Comparison of ENCODE assay signal across 12 mouse cellular contexts in genomic region chr1:128589488-128589887, GRCm38 (mm10). TPM values are rescaled to one million over a fixed set of nuclear protein-coding genes. Genes with fewer than 3 reads are reported as not detected.
DNase-seq lines count a peak whose midpoint lies in the region; ATAC-seq and TF ChIP-seq lines count a peak whose summit lies in the region.
"Had no signal": no experiment of that assay in that cellular context is flagged by ENCODE, and none has a peak within 500 bp of the region (broad histone marks: within the 10 kb centered on the region; RNA-seq: fewer than 3 reads in every experiment).

No protein-coding gene starts in this region.

- peak overlapping the region; percentile 54; the same call in 1 of the 2 replicates for H3K4me3 ChIP-seq in kidney, postnatal 0 days (replicated peaks; ENCODE audit: low read depth, low read length)
- no peak overlapping the region for H3K4me3 ChIP-seq in kidney, adult 2 months (ENCODE audit: insufficient read depth, low read depth, low read length)
- peak overlapping the region; percentile 20; the same call in 1 of the 2 replicates for H3K4me3 ChIP-seq in embryonic facial prominence, embryonic 12.5 days
- H3K4me3 ChIP-seq in hindbrain, embryonic 10.5 days: peak overlapping the region; percentile 91
- H3K4me3 ChIP-seq in myocyte: no peak overlapping the region
- H3K4me3 ChIP-seq in layer of hippocampus, adult 2 months: no peak overlapping the region
- H3K4me3 ChIP-seq: left cerebral cortex, adult 2 months had no signal

- WGBS in kidney, postnatal 0 days: 75% methylated on average over 9 of the region's 9 CpGs
- 82% methylated on average over 9 of the region's 9 CpGs for WGBS in kidney, adult 2 months
- 90% methylated on average over 9 of the region's 9 CpGs for WGBS in embryonic facial prominence, embryonic 12.5 days
- 60% methylated on average over 9 of the region's 9 CpGs for WGBS in hindbrain, embryonic 10.5 days

- no peak for TF ChIP-seq CTCF in kidney, postnatal 0 days (IDR thresholded peaks at IDR 0.05; ENCODE audit: low read depth)
- TF ChIP-seq CTCF in kidney, adult 2 months (conservative IDR thresholded peaks at IDR 0.05; ENCODE audit: insufficient read depth, insufficient read length, low read depth, low read length): no peak
- TF ChIP-seq CTCF in layer of hippocampus, adult 2 months (conservative IDR thresholded peaks at IDR 0.05): no peak

- H3K27ac ChIP-seq in kidney, postnatal 0 days: no peak overlapping the region
- H3K27ac ChIP-seq in kidney, adult 2 months (ENCODE audit: insufficient read depth, low read depth, low read length): no peak overlapping the region
- H3K27ac ChIP-seq in embryonic facial prominence, embryonic 12.5 days: no peak overlapping the region
- peak overlapping the region; percentile 98 for H3K27ac ChIP-seq in hindbrain, embryonic 10.5 days
- H3K27ac ChIP-seq in layer of hippocampus, adult 2 months: no peak overlapping the region
- H3K27ac ChIP-seq: left cerebral cortex, adult 2 months had no signal

- TF ChIP-seq POLR2A in kidney, adult 2 months (IDR thresholded peaks at IDR 0.05; ENCODE audit: low read depth, low read length): no peak
- no peak for TF ChIP-seq POLR2A in myocyte (IDR thresholded peaks at IDR 0.05; ENCODE audit: insufficient read length, low read depth)

- H3K36me3 ChIP-seq in kidney, postnatal 0 days (ENCODE audit: insufficient read depth, low read length): no peaks in the 10 kb centered on the region
- no peaks in the 10 kb centered on the region for H3K36me3 ChIP-seq in kidney, adult 2 months (ENCODE audit: control insufficient read depth, insufficient read depth, low read length)
- H3K36me3 ChIP-seq in embryonic facial prominence, embryonic 12.5 days: no peaks in the 10 kb centered on the region
- H3K36me3 ChIP-seq in hindbrain, embryonic 10.5 days: peaks cover 25% of the 10 kb centered on the region
- H3K36me3 ChIP-seq in myocyte (ENCODE audit: control insufficient read depth, insufficient read depth): no peaks in the 10 kb centered on the region

- no peak overlapping the region for H3ac ChIP-seq in myocyte (ENCODE audit: control insufficient read depth, insufficient read length)

- peaks cover 4% of the 10 kb centered on the region; the same call in 1 of the 2 replicates for H3K27me3 ChIP-seq in kidney, postnatal 0 days (ENCODE audit: insufficient read depth, low read length)
- H3K27me3 ChIP-seq in kidney, adult 2 months (replicated peaks; ENCODE audit: control insufficient read depth, insufficient read depth, low read length): no peaks in the 10 kb centered on the region
- peaks cover 33% of the 10 kb centered on the region for H3K27me3 ChIP-seq in embryonic facial prominence, embryonic 12.5 days
- H3K27me3 ChIP-seq in hindbrain, embryonic 10.5 days (ENCODE audit: insufficient read depth, poor library complexity, severe bottlenecking): peaks cover 5% of the 10 kb centered on the region; the same call in 1 of the 2 replicates
- H3K27me3 ChIP-seq in myocyte (ENCODE audit: control insufficient read depth, insufficient read depth, insufficient read length): no peaks in the 10 kb centered on the region

- H3K9me3 ChIP-seq in kidney, postnatal 0 days (replicated peaks; ENCODE audit: low read length): no peaks in the 10 kb centered on the region
- H3K9me3 ChIP-seq in embryonic facial prominence, embryonic 12.5 days: no peaks in the 10 kb centered on the region
- H3K9me3 ChIP-seq in hindbrain, embryonic 10.5 days: no peaks in the 10 kb centered on the region

- H3K4me2 ChIP-seq in kidney, postnatal 0 days (ENCODE audit: low read length): peak overlapping the region; percentile 94; the same call in 1 of the 2 replicates
- H3K4me2 ChIP-seq in embryonic facial prominence, embryonic 12.5 days (replicated peaks): peak overlapping the region; percentile 88
- no peak overlapping the region for H3K4me2 ChIP-seq in myocyte (ENCODE audit: low read depth)

- no peak for DNase-seq in kidney, postnatal 0 days (ENCODE audit: low spot score)
- DNase-seq in kidney, adult 2 months: no peak
- no peak for DNase-seq in hindbrain, embryonic 10.5 days (ENCODE audit: low spot score)
- DNase-seq in layer of hippocampus, adult 2 months (ENCODE audit: low spot score in 2 of 2): no peak
- DNase-seq in B cell, adult 2 months: no peak
- DNase-seq in retina, postnatal 1 day: no peak
- DNase-seq: cerebellum, adult 2 months; right cerebral cortex, postnatal 14 days; thymus, postnatal 14 days had no signal

- peaks cover 17% of the 10 kb centered on the region for H3K79me2 ChIP-seq in myocyte (ENCODE audit: control insufficient read depth, insufficient read depth)

- no peak for ATAC-seq in kidney, postnatal 0 days (replicated peaks; ENCODE audit: low FRiP score, low read depth)
- ATAC-seq in embryonic facial prominence, embryonic 12.5 days (ENCODE audit: insufficient number of reproducible peaks, insufficient read depth, low FRiP score, low TSS enrichment): no peak

- peaks cover 24% of the 10 kb centered on the region for H3K4me1 ChIP-seq in kidney, postnatal 0 days (replicated peaks; ENCODE audit: insufficient read depth, low read length)
- no peaks in the 10 kb centered on the region for H3K4me1 ChIP-seq in kidney, adult 2 months (ENCODE audit: control insufficient read depth, insufficient read depth, low read length)
- H3K4me1 ChIP-seq in embryonic facial prominence, embryonic 12.5 days: peaks cover 25% of the 10 kb centered on the region; the same call in 1 of the 2 replicates
- H3K4me1 ChIP-seq in hindbrain, embryonic 10.5 days (replicated peaks): peaks cover 75% of the 10 kb centered on the region

- no peak overlapping the region for H3K9ac ChIP-seq in kidney, postnatal 0 days (ENCODE audit: low read depth, low read length)
- no peak overlapping the region for H3K9ac ChIP-seq in embryonic facial prominence, embryonic 12.5 days

TF ChIP-seq in myocyte, 11 proteins besides CTCF, POLR2A, EP300 and RAD21:
- TF ChIP-seq MYOG (IDR thresholded peaks at IDR 0.05; ENCODE audit: control insufficient read depth in 1 of 3, insufficient read depth in 1 of 3, insufficient read length in 2 of 3, low read depth in 2 of 3) (no peak), MYOD1 (IDR thresholded peaks at IDR 0.05; ENCODE audit: control insufficient read depth in 1 of 3, insufficient read length in 2 of 3, low read depth in 2 of 3) (peak in 2 of 3 experiments; percentile 25 to 55)

RNA-seq across cellular contexts. Expression of gene Cxcr4, which starts 2.6 kb away (rescaled TPM):
- polyA plus RNA-seq in kidney, postnatal 0 days (2015; fragmentation: Nextera tagmentation; extraction: Ambion mirVana): 8.8 and 9.9 TPM in 2 replicates
- 12.8 and 22.4 TPM in 2 replicates for polyA plus RNA-seq in kidney, adult 2 months (2012; rRNA removed)
- 4.6 and 4.8 TPM in 2 replicates for polyA plus RNA-seq in embryonic facial prominence, embryonic 12.5 days (2016; fragmentation: Nextera tagmentation; extraction: Ambion mirVana)
- polyA plus RNA-seq in hindbrain, embryonic 10.5 days (2016; fragmentation: Nextera tagmentation; extraction: Ambion mirVana): 18.5 and 19.0 TPM in 2 replicates
- polyA plus RNA-seq in myocyte (2012; fragmentation: generic; extraction: Trizol): 5.1 TPM
- 1 to 10 TPM; 6.0 to 6.7 TPM for total RNA-seq in layer of hippocampus, adult 2 months (2021)

Comparison
In these comparisons a context has a peak if more than half of its experiments do, and no peak if none do; other contexts are left out.
1. H3K4me3 ChIP-seq: peak in kidney, postnatal 0 days (single experiment), embryonic facial prominence, embryonic 12.5 days (single experiment) and hindbrain, embryonic 10.5 days (single experiment); none in kidney, adult 2 months (single experiment), myocyte (single experiment) and layer of hippocampus, adult 2 months (single experiment).